20 mouse cellular contexts compared by ENCODE assay signal in the genomic region with DNA sequence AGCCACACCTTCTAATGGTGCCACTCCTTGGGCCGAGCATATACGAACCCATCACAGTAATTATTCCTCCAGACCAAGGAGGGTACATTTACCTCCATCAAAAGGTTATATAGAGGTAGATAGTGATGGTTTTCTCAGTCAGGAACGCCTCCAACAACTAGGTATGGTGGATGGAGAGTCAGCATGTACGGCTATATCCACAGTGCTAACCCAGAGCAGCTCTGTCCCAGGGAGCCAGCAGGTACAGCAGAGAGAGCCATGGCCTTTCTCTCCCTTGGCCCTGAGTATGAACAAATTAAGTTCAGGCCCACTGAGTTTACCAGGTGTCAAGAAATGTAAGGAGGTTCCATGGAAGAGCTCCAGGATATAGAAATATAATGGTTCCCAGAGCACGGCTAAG. TPM values are rescaled to one million over a fixed set of nuclear protein-coding genes. Genes with fewer than 3 reads are reported as not detected.
"Had no signal": no experiment of that assay in that cellular context is flagged by ENCODE, and none has a peak within 500 bp of the region (broad histone marks: within the 10 kb centered on the region; RNA-seq: fewer than 3 reads in every experiment).

No protein-coding gene starts in this region.

- H3K4me3 ChIP-seq: liver, embryonic 15.5 days; lung, embryonic 15.5 days; midbrain, embryonic 10.5 days; midbrain, embryonic 12.5 days; myocyte; neural tube, embryonic 13.5 days; neural tube, embryonic 15.5 days; stomach, embryonic 15.5 days had no signal

- DNase-seq: liver, postnatal 0 days; lung, adult 2 months; lung, postnatal 14 days; lung, postnatal 36 days; midbrain, embryonic 14.5 days; right cerebral cortex, postnatal 14 days; thymus, adult 2 months; thymus, postnatal 25 days; thymus, postnatal 4 days had no signal

- H3K36me3 ChIP-seq: liver, embryonic 15.5 days; lung, embryonic 15.5 days; midbrain, embryonic 10.5 days; midbrain, embryonic 12.5 days; neural tube, embryonic 13.5 days; neural tube, embryonic 15.5 days; stomach, embryonic 15.5 days had no signal

- H3K27ac ChIP-seq: liver, embryonic 15.5 days; lung, embryonic 15.5 days; midbrain, embryonic 10.5 days; midbrain, embryonic 12.5 days; neural tube, embryonic 13.5 days; neural tube, embryonic 15.5 days; stomach, embryonic 15.5 days; stomach, postnatal 0 days had no signal

RNA-seq across cellular contexts. Expression of a gene that starts 27.9 kb away (rescaled TPM):
- total RNA-seq: megakaryocyte-erythroid progenitor cell, adult 5-6 weeks had no signal

RNA-seq across cellular contexts. Expression of a gene that starts 41.1 kb away (rescaled TPM):
- total RNA-seq: megakaryocyte, adult 5-6 weeks; megakaryocyte-erythroid progenitor cell, adult 5-6 weeks had no signal
